Mouse (Mus musculus) forebrain, embryonic 14.5 days (tissue): Measurements from ENCODE around the gene Arhgef7. TPM values are rescaled to one million over a fixed set of nuclear protein-coding genes. Genes with fewer than 3 reads are reported as not detected.

Experiments
- ATAC-seq: fragments of 200-750 bp; cut with Nextera tagmentation; 2 replicates; pipeline ENCODE4 v1.8.0; 2017; ENCODE audit warnings: mild to moderate bottlenecking, moderate library complexity
- DNase-seq: peaks from one replicate; pipeline ENCODE4 v3.0.0-alpha.2; 2015; ENCODE audit warnings: low spot score
- H3K27ac ChIP-seq: fragments of 300-500 bp; sonication (generic); 2 replicates; pipeline ENCODE4 v1.5.1; 2014; ENCODE audit warnings: low read depth, mild to moderate bottlenecking, control low read depth, low read length, moderate library complexity
- H3K27me3 ChIP-seq: fragments of 300-500 bp; sonication (generic); replicated peaks from 2 replicates; pipeline ENCODE4 v1.6.1; 2014; ENCODE audit warnings: low read length, control low read depth, mixed read lengths; ENCODE audit not compliant: control insufficient read depth, insufficient read depth
- H3K36me3 ChIP-seq: fragments of 300-500 bp; sonication (generic); 2 replicates; pipeline ENCODE4 v1.6.1; 2014; ENCODE audit warnings: low read length, control low read depth; ENCODE audit not compliant: control insufficient read depth, insufficient read depth
- H3K4me1 ChIP-seq: fragments of 300-500 bp; sonication (generic); 2 replicates; pipeline ENCODE4 v1.6.1; 2014; ENCODE audit warnings: antibody characterized with exemption, low read length, control low read depth; ENCODE audit not compliant: control insufficient read depth, insufficient read depth
- H3K4me2 ChIP-seq: fragments of 300-500 bp; sonication (generic); 2 replicates; pipeline ENCODE4 v1.6.1; 2014; ENCODE audit warnings: mild to moderate bottlenecking, control low read depth, low read length
- H3K4me3 ChIP-seq: fragments of 300-500 bp; sonication (generic); 2 replicates; pipeline ENCODE4 v1.5.1; 2014; ENCODE audit warnings: low read depth, low read length, control low read depth
- H3K9ac ChIP-seq: fragments of 300-500 bp; sonication (generic); 2 replicates; pipeline ENCODE4 v1.6.1; 2014; ENCODE audit warnings: mild to moderate bottlenecking, low read length, control low read depth, moderate library complexity
- H3K9me3 ChIP-seq: fragments of 300-500 bp; sonication (generic); replicated peaks from 2 replicates; pipeline ENCODE4 v1.6.1; 2016; ENCODE audit warnings: low read length, control low read depth, mixed read lengths; ENCODE audit not compliant: control insufficient read depth
- WGBS: fragments of 180-500 bp; shearing (Covaris S2); extraction: QIAGEN DNeasy Blood & Tissue Kit; methylation state at CpG from one replicate; pipeline ENCODE4 v1.1.7; 2014; 5-methylcytosine and 5-hydroxymethylcytosine counted together
- polyA plus RNA-seq: library from polyadenylated mRNA; unstranded; fragments of >200 nt; fragmentation: Nextera tagmentation; extraction: Ambion mirVana; gene quantifications from 2 replicates; pipeline ENCODE4 v1.2.1, GENCODE M21; 2014

Arhgef7 gene
- polyA plus RNA-seq, result 62.2 and 72.7 TPM in 2 replicates

GRCm38 (mm10) chr8:11727651-11728481 lies at the start of gene Arhgef7:
Gene Arhgef7 (plus strand): TSS chr8:11727721.
- ATAC-seq (peak; percentile 91), DNase-seq (peak; percentile 96)
- WGBS, result 0% methylated on average over 87 of the region's 127 CpGs
- H3K4me2 ChIP-seq, result peak within 1 kb of the TSS; percentile 73
- H3K36me3 ChIP-seq, result 0 out of 2 replicates have a peak, but pooled peaks cover 3% of the 10 kb centered on the region
- H3K27ac ChIP-seq, result peak within 1 kb of the TSS; percentile 100
- no peaks in the 10 kb centered on the region for H3K27me3 ChIP-seq
- H3K4me1 ChIP-seq, result peaks cover 20% of the 10 kb centered on the region
- peak within 1 kb of the TSS; percentile 73 for H3K4me3 ChIP-seq
- peak within 1 kb of the TSS; percentile 99 for H3K9ac ChIP-seq
- no peaks in the 10 kb centered on the region for H3K9me3 ChIP-seq

GRCm38 (mm10) chr8:11684558-11684957 lies 43.0 kb upstream of the Arhgef7 start:
- Histone ChIP-seq H3K4me2 (no peak overlapping the region), H3K9ac (no peak overlapping the region), H3K9me3 (no peaks in the 10 kb centered on the region; the same call in 1 of the 2 replicates), H3K27ac (no peak overlapping the region), H3K36me3 (no peaks in the 10 kb centered on the region), H3K4me3 (no peak overlapping the region), H3K4me1 (no peaks in the 10 kb centered on the region), H3K27me3 (no peaks in the 10 kb centered on the region)
- ATAC-seq (no peak), DNase-seq (no peak)
- WGBS, result 91% methylated on average over 7 of the region's 7 CpGs

GRCm38 (mm10) chr8:11687251-11687650 lies 40.3 kb upstream of the Arhgef7 start:
- DNase-seq (no peak), ATAC-seq (no peak)
- Histone ChIP-seq H3K36me3 (no peaks in the 10 kb centered on the region), H3K4me1 (no peaks in the 10 kb centered on the region), H3K9ac (no peak overlapping the region), H3K27me3 (no peaks in the 10 kb centered on the region), H3K4me2 (no peak overlapping the region), H3K27ac (no peak overlapping the region), H3K4me3 (no peak overlapping the region), H3K9me3 (no peaks in the 10 kb centered on the region; the same call in 1 of the 2 replicates)
- 93% methylated on average over 5 of the region's 5 CpGs for WGBS

GRCm38 (mm10) chr8:11689945-11690344 lies 37.6 kb upstream of the Arhgef7 start:
- no peak for ATAC-seq
- no peaks in the 10 kb centered on the region for H3K27me3 ChIP-seq
- 38% methylated on average over 7 of the region's 7 CpGs for WGBS

GRCm38 (mm10) chr8:11691284-11691683 lies 36.2 kb upstream of the Arhgef7 start:
- H3K27ac ChIP-seq, result no peak overlapping the region
- ATAC-seq, result no peak
- no peaks in the 10 kb centered on the region for H3K4me1 ChIP-seq
- DNase-seq, result no peak
- H3K36me3 ChIP-seq, result no peaks in the 10 kb centered on the region
- H3K9ac ChIP-seq, result no peak overlapping the region
- H3K4me2 ChIP-seq, result no peak overlapping the region
- WGBS, result 92% methylated on average over 6 of the region's 6 CpGs
- H3K9me3 ChIP-seq, result no peaks in the 10 kb centered on the region
- no peak overlapping the region for H3K4me3 ChIP-seq
- H3K27me3 ChIP-seq, result no peaks in the 10 kb centered on the region

More at GRCm38 (mm10) chr8:11689945-11690344, 37.6 kb upstream of the Arhgef7 start:
- DNase-seq, result no peak
- no peak overlapping the region for H3K4me2 ChIP-seq
- no peak overlapping the region for H3K9ac ChIP-seq
- H3K36me3 ChIP-seq, result no peaks in the 10 kb centered on the region
- H3K4me3 ChIP-seq, result no peak overlapping the region
- no peaks in the 10 kb centered on the region for H3K4me1 ChIP-seq
- no peak overlapping the region for H3K27ac ChIP-seq
- no peaks in the 10 kb centered on the region; the same call in 1 of the 2 replicates for H3K9me3 ChIP-seq

GRCm38 (mm10) chr8:11691761-11692160 lies 35.8 kb upstream of the Arhgef7 start:
- H3K4me3 ChIP-seq, result no peak overlapping the region
- WGBS, result 87% methylated on average over 6 of the region's 6 CpGs
- DNase-seq, result no peak

GRCm38 (mm10) chr8:11692455-11692854 lies 35.1 kb upstream of the Arhgef7 start:
- no peak overlapping the region for H3K4me2 ChIP-seq
- no peaks in the 10 kb centered on the region for H3K4me1 ChIP-seq
- H3K4me3 ChIP-seq, result no peak overlapping the region
- 90% methylated on average over 1 of the region's 1 CpGs for WGBS
- no peaks in the 10 kb centered on the region for H3K36me3 ChIP-seq
- H3K9ac ChIP-seq, result no peak overlapping the region
- H3K9me3 ChIP-seq, result no peaks in the 10 kb centered on the region
- ATAC-seq (no peak), DNase-seq (no peak)
- H3K27me3 ChIP-seq, result no peaks in the 10 kb centered on the region
- H3K27ac ChIP-seq, result no peak overlapping the region

More at GRCm38 (mm10) chr8:11691761-11692160, 35.8 kb upstream of the Arhgef7 start:
- ATAC-seq, result no peak
- Histone ChIP-seq H3K9ac (no peak overlapping the region), H3K4me2 (no peak overlapping the region), H3K27me3 (no peaks in the 10 kb centered on the region), H3K4me1 (no peaks in the 10 kb centered on the region), H3K27ac (no peak overlapping the region), H3K9me3 (no peaks in the 10 kb centered on the region), H3K36me3 (no peaks in the 10 kb centered on the region)

GRCm38 (mm10) chr8:11693972-11694371 lies 33.5 kb upstream of the Arhgef7 start:
- 86% methylated on average over 5 of the region's 5 CpGs for WGBS
- H3K9me3 ChIP-seq, result no peaks in the 10 kb centered on the region

GRCm38 (mm10) chr8:11696176-11696575 lies 31.3 kb upstream of the Arhgef7 start:
- DNase-seq (no peak), ATAC-seq (no peak)
- 93% methylated on average over 3 of the region's 3 CpGs for WGBS
- H3K4me3 ChIP-seq, result no peak overlapping the region
- no peaks in the 10 kb centered on the region for H3K27me3 ChIP-seq
- no peaks in the 10 kb centered on the region for H3K36me3 ChIP-seq
- no peak overlapping the region for H3K9ac ChIP-seq
- no peaks in the 10 kb centered on the region for H3K4me1 ChIP-seq
- H3K27ac ChIP-seq, result no peak overlapping the region
- H3K4me2 ChIP-seq, result no peak overlapping the region
- no peaks in the 10 kb centered on the region for H3K9me3 ChIP-seq

More at GRCm38 (mm10) chr8:11693972-11694371, 33.5 kb upstream of the Arhgef7 start:
- no peak overlapping the region for H3K4me2 ChIP-seq
- H3K27me3 ChIP-seq, result no peaks in the 10 kb centered on the region
- no peak overlapping the region for H3K4me3 ChIP-seq
- no peak for ATAC-seq
- DNase-seq, result no peak
- no peaks in the 10 kb centered on the region for H3K4me1 ChIP-seq
- H3K27ac ChIP-seq, result no peak overlapping the region
- no peaks in the 10 kb centered on the region for H3K36me3 ChIP-seq
- no peak overlapping the region for H3K9ac ChIP-seq
